Mouse (Mus musculus): Measurements from ENCODE around the gene Lpar3. TPM values are rescaled to one million over a fixed set of nuclear protein-coding genes. Genes with fewer than 3 reads are reported as not detected.

Gene Lpar3
- polyA plus RNA-seq, 1 experiment: 0.25 TPM

GRCm38 (mm10) chr3:146249895-146250294 lies 29.1 kb downstream of the Lpar3 start:
- no peak for TF ChIP-seq FOSL1 (IDR thresholded peaks at IDR 0.05; ENCODE audit: insufficient read depth, low read length, poor library complexity, severe bottlenecking)
- TF ChIP-seq USF1 (IDR thresholded peaks at IDR 0.05; ENCODE audit: low read depth): no peak
- no peak for TF ChIP-seq MYOG (IDR thresholded peaks at IDR 0.05; ENCODE audit: control insufficient read depth, extremely low read depth, insufficient read length)
- no peak for TF ChIP-seq CEBPB (IDR thresholded peaks at IDR 0.05; ENCODE audit: low read depth)
- TF ChIP-seq MYOD1 (IDR thresholded peaks at IDR 0.05; ENCODE audit: control insufficient read depth, insufficient read length, low read depth): no peak
- TF ChIP-seq MAX (IDR thresholded peaks at IDR 0.05): no peak
- no peak for TF ChIP-seq CTCF (IDR thresholded peaks at IDR 0.05; ENCODE audit: control insufficient read depth, insufficient read depth, insufficient read length)
- Histone ChIP-seq H3ac (ENCODE audit: control insufficient read depth, insufficient read length, low read depth) (no peak overlapping the region), H3K27me3 (ENCODE audit: control insufficient read depth, insufficient read depth, insufficient read length) (no peaks in the 10 kb centered on the region), H3K36me3 (ENCODE audit: control insufficient read depth, insufficient read depth) (no peaks in the 10 kb centered on the region), H3K79me3 (ENCODE audit: low read depth) (no peaks in the 10 kb centered on the region), H3K4me3 (ENCODE audit: insufficient read depth, poor library complexity, severe bottlenecking) (no peak overlapping the region), H3K79me2 (ENCODE audit: control insufficient read depth, insufficient read depth) (no peaks in the 10 kb centered on the region)

- Histone ChIP-seq H3K79me3 (ENCODE audit: low read depth) (no peaks in the 10 kb centered on the region), H3ac (ENCODE audit: control insufficient read depth, insufficient read length, low read depth) (no peak overlapping the region), H3K4me3 (ENCODE audit: insufficient read depth, poor library complexity, severe bottlenecking) (no peak overlapping the region), H3K27me3 (ENCODE audit: control insufficient read depth, insufficient read depth, insufficient read length) (no peaks in the 10 kb centered on the region), H3K36me3 (ENCODE audit: control insufficient read depth, insufficient read depth) (no peaks in the 10 kb centered on the region), H3K79me2 (ENCODE audit: control insufficient read depth, insufficient read depth) (no peaks in the 10 kb centered on the region)
- TF ChIP-seq MAX (IDR thresholded peaks at IDR 0.05) (peak; percentile 34), CTCF (IDR thresholded peaks at IDR 0.05; ENCODE audit: control insufficient read depth, insufficient read depth, insufficient read length) (no peak), MYOG (IDR thresholded peaks at IDR 0.05; ENCODE audit: control insufficient read depth, extremely low read depth, insufficient read length) (no peak), USF1 (IDR thresholded peaks at IDR 0.05; ENCODE audit: low read depth) (peak; percentile 44), FOSL1 (IDR thresholded peaks at IDR 0.05; ENCODE audit: insufficient read depth, low read length, poor library complexity, severe bottlenecking) (peak; percentile 99), MYOD1 (IDR thresholded peaks at IDR 0.05; ENCODE audit: control insufficient read depth, insufficient read length, low read depth) (peak; percentile 53)
Measured at GRCm38 (mm10) chr3:146251771-146252170, 31.0 kb downstream of the Lpar3 start.

- TF ChIP-seq MYOG (IDR thresholded peaks at IDR 0.05; ENCODE audit: control insufficient read depth, extremely low read depth, insufficient read length) (no peak), MAX (IDR thresholded peaks at IDR 0.05) (no peak), CEBPB (IDR thresholded peaks at IDR 0.05; ENCODE audit: low read depth) (no peak), USF1 (IDR thresholded peaks at IDR 0.05; ENCODE audit: low read depth) (peak; percentile 39), MYOD1 (IDR thresholded peaks at IDR 0.05; ENCODE audit: control insufficient read depth, insufficient read length, low read depth) (no peak)
- Histone ChIP-seq H3K4me3 (ENCODE audit: insufficient read depth, poor library complexity, severe bottlenecking) (no peak overlapping the region), H3ac (ENCODE audit: control insufficient read depth, insufficient read length, low read depth) (no peak overlapping the region), H3K27me3 (ENCODE audit: control insufficient read depth, insufficient read depth, insufficient read length) (no peaks in the 10 kb centered on the region), H3K79me2 (ENCODE audit: control insufficient read depth, insufficient read depth) (no peaks in the 10 kb centered on the region), H3K79me3 (ENCODE audit: low read depth) (no peaks in the 10 kb centered on the region), H3K36me3 (ENCODE audit: control insufficient read depth, insufficient read depth) (no peaks in the 10 kb centered on the region)
Measured at GRCm38 (mm10) chr3:146253736-146254320, 33.1 kb downstream of the Lpar3 start.

- Histone ChIP-seq H3K79me3 (ENCODE audit: low read depth) (no peaks in the 10 kb centered on the region), H3K79me2 (ENCODE audit: control insufficient read depth, insufficient read depth) (no peaks in the 10 kb centered on the region), H3K4me3 (ENCODE audit: insufficient read depth, poor library complexity, severe bottlenecking) (no peak overlapping the region), H3K36me3 (ENCODE audit: control insufficient read depth, insufficient read depth) (no peaks in the 10 kb centered on the region), H3K27me3 (ENCODE audit: control insufficient read depth, insufficient read depth, insufficient read length) (no peaks in the 10 kb centered on the region), H3ac (ENCODE audit: control insufficient read depth, insufficient read length, low read depth) (no peak overlapping the region)
- TF ChIP-seq CEBPB (IDR thresholded peaks at IDR 0.05; ENCODE audit: low read depth) (no peak), MYOG (IDR thresholded peaks at IDR 0.05; ENCODE audit: control insufficient read depth, extremely low read depth, insufficient read length) (no peak), MAX (IDR thresholded peaks at IDR 0.05) (no peak), FOSL1 (IDR thresholded peaks at IDR 0.05; ENCODE audit: insufficient read depth, low read length, poor library complexity, severe bottlenecking) (no peak), USF1 (IDR thresholded peaks at IDR 0.05; ENCODE audit: low read depth) (no peak), CTCF (IDR thresholded peaks at IDR 0.05; ENCODE audit: control insufficient read depth, insufficient read depth, insufficient read length) (no peak), MYOD1 (IDR thresholded peaks at IDR 0.05; ENCODE audit: control insufficient read depth, insufficient read length, low read depth) (no peak)
Measured at GRCm38 (mm10) chr3:146255123-146255522, 34.4 kb downstream of the Lpar3 start.

- H3K36me3 ChIP-seq (ENCODE audit: control insufficient read depth, insufficient read depth): no peaks in the 10 kb centered on the region
Measured at GRCm38 (mm10) chr3:146257483-146258122, 36.8 kb downstream of the Lpar3 start.

More at GRCm38 (mm10) chr3:146257483-146258122, 36.8 kb downstream of the Lpar3 start:
- no peaks in the 10 kb centered on the region for H3K79me3 ChIP-seq (ENCODE audit: low read depth)
- H3K4me3 ChIP-seq (ENCODE audit: insufficient read depth, poor library complexity, severe bottlenecking): no peak overlapping the region
- TF ChIP-seq MYOG (IDR thresholded peaks at IDR 0.05; ENCODE audit: control insufficient read depth, extremely low read depth, insufficient read length) (no peak), FOSL1 (IDR thresholded peaks at IDR 0.05; ENCODE audit: insufficient read depth, low read length, poor library complexity, severe bottlenecking) (peak; percentile 83), USF1 (IDR thresholded peaks at IDR 0.05; ENCODE audit: low read depth) (no peak), CEBPB (IDR thresholded peaks at IDR 0.05; ENCODE audit: low read depth) (peak; percentile 77), MYOD1 (IDR thresholded peaks at IDR 0.05; ENCODE audit: control insufficient read depth, insufficient read length, low read depth) (peak; percentile 70), CTCF (IDR thresholded peaks at IDR 0.05; ENCODE audit: control insufficient read depth, insufficient read depth, insufficient read length) (no peak), MAX (IDR thresholded peaks at IDR 0.05) (peak; percentile 55)
- H3K79me2 ChIP-seq (ENCODE audit: control insufficient read depth, insufficient read depth): no peaks in the 10 kb centered on the region
- no peaks in the 10 kb centered on the region for H3K27me3 ChIP-seq (ENCODE audit: control insufficient read depth, insufficient read depth, insufficient read length)
- H3ac ChIP-seq (ENCODE audit: control insufficient read depth, insufficient read length, low read depth): no peak overlapping the region

Data from C2C12 (cell line).